Mouse (Mus musculus) stomach, embryonic 14.5 days (tissue): Measurements from ENCODE around the gene Klhl23. TPM values are rescaled to one million over a fixed set of nuclear protein-coding genes. Genes with fewer than 3 reads are reported as not detected.

Experiments used
- polyA plus RNA-seq: library from polyadenylated mRNA; unstranded; fragments of >200 nt; fragmentation: Nextera tagmentation; extraction: Ambion mirVana; gene quantifications from 2 replicates; pipeline ENCODE4 v1.2.1, GENCODE M21; 2014

The Klhl23 gene
- polyA plus RNA-seq, 1 experiment from 2014 or later: 42.8 TPM

Other genes with a start within 250 kb of the Klhl23 start
- 0.84 and 1.00 TPM in 2 replicates for gene Lrp2, start 235.9 kb upstream of the Klhl23 start, polyA plus RNA-seq
- 16.3 and 19.9 TPM in 2 replicates for gene Bbs5, start 174.8 kb upstream of the Klhl23 start, polyA plus RNA-seq
- 0.51 and 0.52 TPM in 2 replicates for gene Klhl41, start 151.8 kb upstream of the Klhl23 start, polyA plus RNA-seq
- 13.3 and 16.9 TPM in 2 replicates for gene Fastkd1, start 108.4 kb upstream of the Klhl23 start, polyA plus RNA-seq
- 125 and 134 TPM in 2 replicates for gene Ppig, start 99.4 kb upstream of the Klhl23 start, polyA plus RNA-seq
- 2.4 and 2.5 TPM in 2 replicates for gene Ccdc173, start 32.4 kb upstream of the Klhl23 start, polyA plus RNA-seq
- gene Phospho2, start 32.3 kb upstream of the Klhl23 start, polyA plus RNA-seq: 21.8 and 24.8 TPM in 2 replicates
- gene Ssb, start 39.6 kb downstream of the Klhl23 start, polyA plus RNA-seq: 316 and 339 TPM in 2 replicates
- 41.6 and 44.0 TPM in 2 replicates for gene Mettl5, start 63.7 kb downstream of the Klhl23 start, polyA plus RNA-seq
- gene Ubr3, start 75.3 kb downstream of the Klhl23 start, polyA plus RNA-seq: 19.6 and 21.6 TPM in 2 replicates
- 0.41 and 0.43 TPM in 2 replicates for gene Myo3b, start 217.2 kb downstream of the Klhl23 start, polyA plus RNA-seq